Comparison of ENCODE assay signal across 22 mouse cellular contexts in the genomic region with DNA sequence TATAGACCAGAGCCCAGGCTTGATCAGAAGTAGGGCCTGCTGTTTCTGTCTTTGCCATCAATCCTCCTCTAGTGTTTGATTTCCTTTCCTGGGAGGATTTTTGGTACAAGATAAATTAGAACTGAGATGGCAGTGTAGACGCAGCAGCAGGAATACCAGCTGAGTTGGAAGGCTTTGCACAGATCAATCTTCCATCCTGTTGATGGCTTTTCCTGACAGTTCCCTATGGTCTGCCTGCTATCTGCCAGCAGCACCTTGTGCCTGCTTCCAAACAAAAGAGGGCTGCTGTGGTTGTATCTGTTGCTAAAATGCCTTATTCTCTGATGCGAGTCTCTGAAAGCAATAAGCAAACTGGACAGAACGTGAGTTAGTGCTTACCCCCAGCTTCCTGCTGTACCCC.
DNase-seq lines count a peak whose midpoint lies in the region; ATAC-seq and TF ChIP-seq lines count a peak whose summit lies in the region.
"Had no signal": no experiment of that assay in that cellular context is flagged by ENCODE, and none has a peak within 500 bp of the region (broad histone marks: within the 10 kb centered on the region; RNA-seq: fewer than 3 reads in every experiment).

No protein-coding gene starts in this region.

- no peak overlapping the region for H3K9ac ChIP-seq in forebrain, embryonic 14.5 days (ENCODE audit: low read length)
- no peak overlapping the region for H3K9ac ChIP-seq in forebrain, embryonic 11.5 days (ENCODE audit: low read length)
- no peak overlapping the region for H3K9ac ChIP-seq in neural tube, embryonic 13.5 days
- H3K9ac ChIP-seq in hindbrain, postnatal 0 days (replicated peaks; ENCODE audit: low read length), result no peak overlapping the region
- H3K9ac ChIP-seq: embryonic facial prominence, embryonic 12.5 days; heart, embryonic 12.5 days; intestine, embryonic 15.5 days; limb, embryonic 13.5 days; liver, embryonic 15.5 days had no signal

- H3K4me3 ChIP-seq in forebrain, embryonic 14.5 days (ENCODE audit: low read depth, low read length), result no peak overlapping the region
- H3K4me3 ChIP-seq in forebrain, embryonic 11.5 days (ENCODE audit: low read depth, low read length), result no peak overlapping the region
- H3K4me3 ChIP-seq in neural tube, embryonic 13.5 days, result no peak overlapping the region
- no peak overlapping the region for H3K4me3 ChIP-seq in hindbrain, postnatal 0 days (ENCODE audit: low read length)
- H3K4me3 ChIP-seq: embryonic facial prominence, embryonic 12.5 days; heart, embryonic 12.5 days; intestine, embryonic 15.5 days; limb, embryonic 13.5 days; liver, embryonic 15.5 days had no signal

- H3K9me3 ChIP-seq in forebrain, embryonic 14.5 days (replicated peaks; ENCODE audit: control insufficient read depth, low read length), result no peaks in the 10 kb centered on the region
- H3K9me3 ChIP-seq in forebrain, embryonic 11.5 days (ENCODE audit: control insufficient read depth, low read length), result no peaks in the 10 kb centered on the region
- H3K9me3 ChIP-seq in neural tube, embryonic 13.5 days, result no peaks in the 10 kb centered on the region
- H3K9me3 ChIP-seq in hindbrain, postnatal 0 days (ENCODE audit: low read length), result no peaks in the 10 kb centered on the region
- H3K9me3 ChIP-seq: embryonic facial prominence, embryonic 12.5 days; heart, embryonic 12.5 days; intestine, embryonic 15.5 days; limb, embryonic 13.5 days; liver, embryonic 15.5 days had no signal

- H3K4me2 ChIP-seq in forebrain, embryonic 14.5 days (ENCODE audit: low read length), result no peak overlapping the region
- H3K4me2 ChIP-seq in forebrain, embryonic 11.5 days (ENCODE audit: low read depth, low read length, severe bottlenecking), result no peak overlapping the region
- no peak overlapping the region for H3K4me2 ChIP-seq in neural tube, embryonic 13.5 days
- no peak overlapping the region for H3K4me2 ChIP-seq in hindbrain, postnatal 0 days (ENCODE audit: low read depth, low read length)
- H3K4me2 ChIP-seq: embryonic facial prominence, embryonic 12.5 days; heart, embryonic 12.5 days; intestine, embryonic 15.5 days; limb, embryonic 13.5 days; liver, embryonic 15.5 days had no signal

- 70% methylated on average over 3 of the region's 3 CpGs for WGBS in forebrain, embryonic 14.5 days
- 81% methylated on average over 3 of the region's 3 CpGs for WGBS in forebrain, embryonic 11.5 days
- WGBS in neural tube, embryonic 13.5 days, result 61% methylated on average over 3 of the region's 3 CpGs
- 49% methylated on average over 3 of the region's 3 CpGs for WGBS in hindbrain, postnatal 0 days

- H3K36me3 ChIP-seq in forebrain, embryonic 14.5 days (ENCODE audit: control insufficient read depth, insufficient read depth, low read length), result no peaks in the 10 kb centered on the region
- H3K36me3 ChIP-seq in forebrain, embryonic 11.5 days (ENCODE audit: control insufficient read depth, insufficient read depth, low read length), result no peaks in the 10 kb centered on the region
- no peaks in the 10 kb centered on the region for H3K36me3 ChIP-seq in neural tube, embryonic 13.5 days
- no peaks in the 10 kb centered on the region for H3K36me3 ChIP-seq in hindbrain, postnatal 0 days (ENCODE audit: insufficient read depth, low read length)
- H3K36me3 ChIP-seq: embryonic facial prominence, embryonic 12.5 days; heart, embryonic 12.5 days; intestine, embryonic 15.5 days; limb, embryonic 13.5 days; liver, embryonic 15.5 days had no signal

- peak; percentile 45 for DNase-seq in forebrain, embryonic 14.5 days (ENCODE audit: low spot score)
- DNase-seq in forebrain, embryonic 11.5 days (ENCODE audit: low spot score), result no peak
- no peak for DNase-seq in neural tube, embryonic 10.5 days (ENCODE audit: extremely low spot score, low spot score)
- DNase-seq in hindbrain, postnatal 0 days (ENCODE audit: low spot score), result peak; percentile 18
- no peak for DNase-seq in right cerebral cortex, postnatal 25 days
- DNase-seq in retina, postnatal 1 day, result no peak
- DNase-seq in kidney, adult 11 months, result no peak
- DNase-seq: adrenal gland, adult 8-10 months; cerebellum, adult 9-11 months; heart, postnatal 14 days; kidney, postnatal 36 days; right cerebral cortex, postnatal 4 days; thymus, adult 2 months had no signal

- peak; percentile 55; the same call in 1 of the 2 replicates for ATAC-seq in forebrain, embryonic 14.5 days
- ATAC-seq in forebrain, embryonic 11.5 days (replicated peaks; ENCODE audit: low FRiP score), result no peak
- ATAC-seq in neural tube, embryonic 13.5 days (ENCODE audit: low read depth), result 0 out of 2 replicates have a peak, but pooled peaks have one; percentile 40
- no peak for ATAC-seq in hindbrain, postnatal 0 days
- ATAC-seq: CD4-positive, CD25-positive, alpha-beta regulatory T cell, adult 4 months; intestine, embryonic 15.5 days; lung, postnatal 0 days; Patski had no signal

- no peaks in the 10 kb centered on the region for H3K27me3 ChIP-seq in forebrain, embryonic 14.5 days (replicated peaks; ENCODE audit: control insufficient read depth, insufficient read depth, low read length)
- no peaks in the 10 kb centered on the region for H3K27me3 ChIP-seq in forebrain, embryonic 11.5 days (ENCODE audit: control insufficient read depth, insufficient read depth, low read length)
- H3K27me3 ChIP-seq in neural tube, embryonic 13.5 days, result no peaks in the 10 kb centered on the region
- H3K27me3 ChIP-seq in hindbrain, postnatal 0 days (ENCODE audit: insufficient read depth, low read length), result no peaks in the 10 kb centered on the region
- H3K27me3 ChIP-seq: embryonic facial prominence, embryonic 12.5 days; heart, embryonic 12.5 days; intestine, embryonic 15.5 days; limb, embryonic 13.5 days; liver, embryonic 15.5 days had no signal

- H3K27ac ChIP-seq in forebrain, embryonic 14.5 days (ENCODE audit: low read depth, low read length), result peak overlapping the region; percentile 35; the same call in 1 of the 2 replicates
- no peak overlapping the region for H3K27ac ChIP-seq in forebrain, embryonic 11.5 days (ENCODE audit: low read depth, low read length)
- H3K27ac ChIP-seq in neural tube, embryonic 13.5 days (replicated peaks), result peak overlapping the region; percentile 83
- peak overlapping the region; percentile 59 for H3K27ac ChIP-seq in hindbrain, postnatal 0 days
- H3K27ac ChIP-seq: embryonic facial prominence, embryonic 12.5 days; intestine, embryonic 15.5 days; limb, embryonic 13.5 days; liver, embryonic 15.5 days had no signal

- TF ChIP-seq CTCF in hindbrain, postnatal 0 days (IDR thresholded peaks at IDR 0.05; ENCODE audit: low read depth), result no peak

- H3K4me1 ChIP-seq in forebrain, embryonic 14.5 days (ENCODE audit: control insufficient read depth, insufficient read depth, low read length), result no peaks in the 10 kb centered on the region; the same call in 1 of the 2 replicates
- H3K4me1 ChIP-seq in forebrain, embryonic 11.5 days (replicated peaks; ENCODE audit: control insufficient read depth, insufficient read depth, low read length), result no peaks in the 10 kb centered on the region
- H3K4me1 ChIP-seq in neural tube, embryonic 13.5 days (replicated peaks), result peaks cover 15% of the 10 kb centered on the region
- no peaks in the 10 kb centered on the region for H3K4me1 ChIP-seq in hindbrain, postnatal 0 days (ENCODE audit: insufficient read depth, low read length)
- H3K4me1 ChIP-seq: embryonic facial prominence, embryonic 12.5 days; heart, embryonic 12.5 days; intestine, embryonic 15.5 days; limb, embryonic 13.5 days; liver, embryonic 15.5 days had no signal

Comparison
In these comparisons a context has a peak if more than half of its experiments do, and no peak if none do; other contexts are left out.
1. ATAC-seq: peak in forebrain, embryonic 14.5 days (single experiment) and neural tube, embryonic 13.5 days (single experiment); none in forebrain, embryonic 11.5 days (single experiment) and hindbrain, postnatal 0 days (single experiment).
2. DNase-seq: peak in forebrain, embryonic 14.5 days (single experiment) and hindbrain, postnatal 0 days (single experiment); none in forebrain, embryonic 11.5 days (single experiment), neural tube, embryonic 10.5 days (single experiment), right cerebral cortex, postnatal 25 days (single experiment), retina, postnatal 1 day (single experiment) and kidney, adult 11 months (single experiment).